Mouse (Mus musculus) embryonic facial prominence, embryonic 15.5 days (tissue): ENCODE data around the gene Mical1. TPM values are rescaled to one million over a fixed set of nuclear protein-coding genes. Genes with fewer than 3 reads are reported as not detected.

Experiments
- ATAC-seq: fragments of 200-750 bp; cut with Nextera tagmentation; 2 replicates; pipeline ENCODE4 v1.8.0; 2017; ENCODE audit warnings: low read depth, moderate TSS enrichment; ENCODE audit not compliant: insufficient number of reproducible peaks, low FRiP score, low TSS enrichment
- H3K27ac ChIP-seq: fragments of 300-500 bp; sonication (generic); replicated peaks from 2 replicates; pipeline ENCODE4 v1.5.1; 2015; ENCODE audit warnings: mild to moderate bottlenecking, inconsistent platforms
- H3K27me3 ChIP-seq: fragments of 300-500 bp; sonication (generic); 2 replicates; pipeline ENCODE4 v1.6.1; 2015; ENCODE audit warnings: inconsistent platforms
- H3K36me3 ChIP-seq: fragments of 300-500 bp; sonication (generic); 2 replicates; pipeline ENCODE4 v1.6.1; 2015; ENCODE audit warnings: mild to moderate bottlenecking, inconsistent platforms
- H3K4me1 ChIP-seq: fragments of 300-500 bp; sonication (generic); 2 replicates; pipeline ENCODE4 v1.6.1; 2015; ENCODE audit warnings: inconsistent platforms
- H3K4me2 ChIP-seq: fragments of 300-500 bp; sonication (generic); replicated peaks from 2 replicates; pipeline ENCODE4 v1.6.1; 2015; ENCODE audit warnings: mild to moderate bottlenecking, inconsistent platforms
- H3K4me3 ChIP-seq: fragments of 300-500 bp; sonication (generic); replicated peaks from 2 replicates; pipeline ENCODE4 v1.5.1; 2015; ENCODE audit warnings: mild to moderate bottlenecking, inconsistent platforms
- H3K9ac ChIP-seq: fragments of 300-500 bp; sonication (generic); 2 replicates; pipeline ENCODE4 v1.6.1; 2015; ENCODE audit warnings: inconsistent platforms
- H3K9me3 ChIP-seq: fragments of 300-500 bp; sonication (generic); replicated peaks from 2 replicates; pipeline ENCODE4 v1.6.1; 2016; ENCODE audit warnings: inconsistent platforms
- WGBS: fragments of 180-500 bp; shearing (Covaris S2); methylation state at CpG from one replicate; pipeline ENCODE4 v1.1.7; 2015; 5-methylcytosine and 5-hydroxymethylcytosine counted together
- polyA plus RNA-seq: library from polyadenylated mRNA; unstranded; fragments of >200 nt; fragmentation: Nextera tagmentation; extraction: Ambion mirVana; gene quantifications from 2 replicates; pipeline ENCODE4 v1.2.1, GENCODE M21; 2015

Gene Mical1
- polyA plus RNA-seq, 1 experiment from 2014 or later, result 39.6 TPM

- H3K4me3 ChIP-seq, result no peak overlapping the region
- no peak overlapping the region for H3K27ac ChIP-seq
- no peaks in the 10 kb centered on the region for H3K9me3 ChIP-seq
- H3K4me1 ChIP-seq, result no peaks in the 10 kb centered on the region
- no peak overlapping the region for H3K9ac ChIP-seq
- H3K4me2 ChIP-seq, result no peak overlapping the region
- peaks cover 68% of the 10 kb centered on the region for H3K36me3 ChIP-seq
- H3K27me3 ChIP-seq, result no peaks in the 10 kb centered on the region
- no peak for ATAC-seq
- WGBS, result 81% methylated on average over 5 of the region's 5 CpGs
Measured at GRCm38 (mm10) chr10:41529972-41530371, 53.9 kb downstream of the Mical1 start.

GRCm38 (mm10) chr10:41535991-41536390, 59.9 kb downstream of the Mical1 start:
- no peak overlapping the region for H3K4me3 ChIP-seq
- 95% methylated on average over 2 of the region's 2 CpGs for WGBS
- H3K27ac ChIP-seq, result no peak overlapping the region
- no peaks in the 10 kb centered on the region for H3K4me1 ChIP-seq
- no peaks in the 10 kb centered on the region for H3K9me3 ChIP-seq
- no peak for ATAC-seq
- H3K27me3 ChIP-seq, result no peaks in the 10 kb centered on the region
- no peak overlapping the region for H3K4me2 ChIP-seq
- H3K9ac ChIP-seq, result no peak overlapping the region
- H3K36me3 ChIP-seq, result peaks cover 43% of the 10 kb centered on the region

Other genes starting within 250 kb of the Mical1 start
- gene Fig4, start 173.1 kb upstream of the Mical1 start, polyA plus RNA-seq, result 14.4 and 15.5 TPM in 2 replicates
- 0.56 and 1.1 TPM in 2 replicates for gene Ak9, start 172.3 kb upstream of the Mical1 start, polyA plus RNA-seq
- 18.9 and 19.4 TPM in 2 replicates for gene Zbtb24, start 25.9 kb upstream of the Mical1 start, polyA plus RNA-seq
- gene Smpd2, start 14.1 kb downstream of the Mical1 start, polyA plus RNA-seq, result 58.6 and 60.8 TPM in 2 replicates
- 2.6 and 6.1 TPM in 2 replicates for gene Ppil6, start 14.1 kb downstream of the Mical1 start, polyA plus RNA-seq
- 185 TPM in 2 replicates for gene Cd164, start 43.1 kb downstream of the Mical1 start, polyA plus RNA-seq
- 2.1 and 2.9 TPM in 2 replicates for gene Ccdc162, start 240.3 kb downstream of the Mical1 start, polyA plus RNA-seq